Mouse (Mus musculus): ENCODE measurements around the gene Rffl.

DNA sequence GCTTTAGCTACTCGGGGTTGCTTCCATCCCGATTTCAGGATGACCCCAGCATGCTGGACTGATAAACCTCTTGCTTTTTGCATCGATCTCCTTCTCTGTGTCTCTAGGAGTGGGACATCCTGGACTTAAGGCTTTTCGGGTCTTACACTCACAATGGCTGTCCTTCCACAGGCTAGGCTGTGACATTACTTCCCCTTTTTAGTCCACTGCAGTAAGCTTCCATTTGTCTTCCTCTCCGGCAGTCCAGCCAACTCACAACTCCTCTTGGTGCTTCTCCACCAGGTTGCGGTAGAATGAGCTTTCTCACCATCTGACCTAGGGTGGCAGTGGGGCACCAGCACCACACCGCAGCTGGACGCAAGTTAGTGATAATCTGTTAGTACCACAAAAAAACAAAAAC lies 37.1 kb downstream of the Rffl start:
- no peak for TF ChIP-seq CTCF (IDR thresholded peaks at IDR 0.05; ENCODE audit: low read depth)
- TF ChIP-seq EP300 (IDR thresholded peaks at IDR 0.05; ENCODE audit: low read depth) = no peak
